In genomic region chr1:39650435-39651240, GRCm38 (mm10) we compare ENCODE assay signal across 8 mouse cellular contexts. TPM values are rescaled to one million over a fixed set of nuclear protein-coding genes. Genes with fewer than 3 reads are reported as not detected.
DNase-seq lines count a peak whose midpoint lies in the region; ATAC-seq and TF ChIP-seq lines count a peak whose summit lies in the region.

No protein-coding gene starts in this region.

- TF ChIP-seq POLR2A in cortical plate, adult 2 months (IDR thresholded peaks at IDR 0.05; ENCODE audit: extremely low read depth, insufficient read depth, low read length): peak; percentile 51

- WGBS in hindbrain, postnatal 0 days: under 1% methylated on average over 73 of the region's 73 CpGs

- peak overlapping the region; percentile 86 for H3K4me3 ChIP-seq in cortical plate, adult 2 months (ENCODE audit: insufficient read depth, low read length)
- H3K4me3 ChIP-seq in hindbrain, postnatal 0 days (ENCODE audit: low read length): peak overlapping the region; percentile 67

- no peaks in the 10 kb centered on the region for H3K9me3 ChIP-seq in hindbrain, postnatal 0 days (ENCODE audit: low read length)

- H3K27me3 ChIP-seq in hindbrain, postnatal 0 days (ENCODE audit: insufficient read depth, low read length): no peaks in the 10 kb centered on the region

- H3K27ac ChIP-seq in cortical plate, adult 2 months (ENCODE audit: insufficient read depth, low read length): peak overlapping the region; percentile 94
- peak overlapping the region; percentile 79 for H3K27ac ChIP-seq in hindbrain, postnatal 0 days

- peaks cover 4% of the 10 kb centered on the region for H3K4me1 ChIP-seq in cortical plate, adult 2 months (ENCODE audit: control insufficient read depth, insufficient read depth, low read length)
- peaks cover 8% of the 10 kb centered on the region for H3K4me1 ChIP-seq in hindbrain, postnatal 0 days (ENCODE audit: insufficient read depth, low read length)

- no peaks in the 10 kb centered on the region for H3K36me3 ChIP-seq in hindbrain, postnatal 0 days (ENCODE audit: insufficient read depth, low read length)

- H3K9ac ChIP-seq in hindbrain, postnatal 0 days (replicated peaks; ENCODE audit: low read length): peak overlapping the region; percentile 62

- peak; percentile 46 for TF ChIP-seq CTCF in cortical plate, adult 2 months (IDR thresholded peaks at IDR 0.05; ENCODE audit: extremely low read depth, insufficient read depth, low read length)
- peak; percentile 78 for TF ChIP-seq CTCF in hindbrain, postnatal 0 days (IDR thresholded peaks at IDR 0.05; ENCODE audit: low read depth)

- peak overlapping the region; percentile 98 for H3K4me2 ChIP-seq in hindbrain, postnatal 0 days (ENCODE audit: low read depth, low read length)

- DNase-seq in adrenal gland, adult 2 months: peak; percentile 69
- DNase-seq in gastrocnemius, postnatal 10 days: peak; percentile 78
- peak; percentile 86 for DNase-seq in hindbrain, postnatal 0 days (ENCODE audit: low spot score)
- DNase-seq in left cerebral cortex, adult 11 months (ENCODE audit: low spot score): peak; percentile 57
- DNase-seq in lung, postnatal 10 days: peak; percentile 69
- peak; percentile 20 for DNase-seq in ovary, adult 18-20 months (ENCODE audit: low spot score)
- peak; percentile 29 for DNase-seq in urinary bladder, adult 2 months (ENCODE audit: low spot score)

- peak; percentile 80 for ATAC-seq in hindbrain, postnatal 0 days

RNA-seq across cellular contexts. Expression of gene Creg2, which starts 0.6 kb away (rescaled TPM):
- under 1 TPM; 0.26 to 0.48 TPM for total RNA-seq in adrenal gland, adult 2 months (2021)
- 0.03 and 0.19 TPM in 2 replicates for polyA plus RNA-seq in adrenal gland, adult 2 months (2012; rRNA removed)
- polyA plus RNA-seq in cortical plate, adult 2 months (2012; rRNA removed): 32.8 and 37.6 TPM in 2 replicates
- total RNA-seq in gastrocnemius, postnatal 10 days (2021): under 1 TPM; 0.14 to 0.18 TPM
- total RNA-seq in hindbrain, postnatal 0 days (2014; rRNA removed): 17.6 and 20.2 TPM in 2 replicates
- polyA plus RNA-seq in hindbrain, postnatal 0 days (2015; fragmentation: Nextera tagmentation; extraction: Ambion mirVana): 14.1 and 15.7 TPM in 2 replicates
- 0.07 and 0.09 TPM in 2 replicates for polyA plus RNA-seq in urinary bladder, adult 2 months (2012; rRNA removed)

Comparison
In these comparisons a context has a peak if more than half of its experiments do, and no peak if none do; other contexts are left out.
1. Peak in every context shown above with its lines: DNase-seq, ATAC-seq, H3K4me3 ChIP-seq and H3K27ac ChIP-seq.
2. DNase-seq: peak in every context shown above with its lines; median percentile 86 in hindbrain, postnatal 0 days; 78 in gastrocnemius, postnatal 10 days; 69 in adrenal gland, adult 2 months; 69 in lung, postnatal 10 days; 57 in left cerebral cortex, adult 11 months; 29 in urinary bladder, adult 2 months; 20 in ovary, adult 18-20 months.
3. RNA of gene Creg2, which starts 0.6 kb away (polyA plus RNA-seq): 32.8 to 37.6 TPM in cortical plate, adult 2 months and 14.1 to 15.7 TPM in hindbrain, postnatal 0 days; 0.07 to 0.09 TPM in urinary bladder, adult 2 months and 0.03 to 0.19 TPM in adrenal gland, adult 2 months; every median in the first group is over 10 times any median in the second.